Mouse (Mus musculus): Measurements from ENCODE around the gene Zbtb42. TPM values are rescaled to one million over a fixed set of nuclear protein-coding genes. Genes with fewer than 3 reads are reported as not detected.

The Zbtb42 gene
- polyA plus RNA-seq, 1 experiment: 0.72 TPM

DNA sequence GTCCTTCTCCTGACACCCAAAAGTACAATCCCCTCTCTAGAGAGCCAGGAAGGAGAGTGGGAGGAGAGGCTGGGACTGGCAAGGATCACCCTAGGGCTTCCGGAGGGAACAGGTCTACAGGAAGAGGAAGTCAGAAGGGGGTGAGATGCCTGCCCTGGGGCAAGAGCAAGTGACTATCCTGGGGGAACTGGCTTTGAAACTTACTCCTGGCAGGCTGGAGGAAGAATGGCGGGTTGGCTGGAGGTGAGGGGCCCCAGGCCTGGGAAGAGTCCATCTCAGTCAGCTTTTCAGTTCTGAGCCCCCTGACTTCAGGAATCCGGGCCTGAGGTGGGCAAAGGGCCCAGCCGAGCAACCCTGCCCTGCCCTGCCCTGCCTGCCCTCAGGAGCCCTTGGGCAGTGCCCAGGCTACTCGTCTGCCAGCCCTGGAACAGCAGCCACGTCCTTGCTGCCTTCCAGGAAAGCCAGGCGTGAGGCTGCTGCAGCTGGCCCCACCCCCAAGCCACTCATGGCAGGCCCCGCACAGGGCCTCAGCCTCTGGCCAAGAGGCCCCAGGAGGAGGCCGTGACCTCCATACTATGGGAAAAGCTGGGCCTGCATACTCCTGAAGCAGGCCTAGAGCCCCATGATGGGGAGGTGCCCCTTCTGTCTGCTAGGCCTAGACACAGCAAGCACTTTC is 7.8 kb upstream of the Zbtb42 start:
- H3K4me1 ChIP-seq: peaks cover 92% of the 10 kb centered on the region
- H3K36me3 ChIP-seq (replicated peaks; ENCODE audit: low read length): peaks cover 65% of the 10 kb centered on the region
- peak overlapping the region; percentile 96 for H3K4me3 ChIP-seq (replicated peaks)
- H3K9me3 ChIP-seq: no peaks in the 10 kb centered on the region
- no peaks in the 10 kb centered on the region for H3K27me3 ChIP-seq (replicated peaks)
- no peak for TF ChIP-seq GATA1 (IDR thresholded peaks at IDR 0.05; ENCODE audit: borderline replicate concordance, low read length)
- TF ChIP-seq FLI1 (IDR thresholded peaks at IDR 0.05; ENCODE audit: low read length): no peak

DNA sequence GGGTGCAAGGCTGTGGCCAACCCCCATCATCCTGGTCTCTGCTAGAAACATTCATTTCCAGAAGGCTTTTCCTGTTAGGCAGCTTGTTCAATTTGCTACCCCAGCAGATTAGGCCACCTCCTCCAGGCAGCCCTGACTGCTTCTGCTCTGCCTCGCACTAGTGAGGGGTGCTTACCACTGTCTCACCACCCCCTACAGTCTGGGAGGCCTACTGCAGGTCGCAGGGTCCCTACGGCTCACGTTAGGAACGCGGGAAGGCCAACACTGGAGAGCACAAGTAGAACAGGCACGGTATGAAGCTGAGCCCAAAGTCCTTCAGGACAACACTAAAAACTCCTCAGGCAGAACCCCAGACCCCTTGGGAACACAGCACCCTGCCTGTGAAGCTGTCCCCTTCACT is 6.7 kb upstream of the Zbtb42 start:
- peak overlapping the region; percentile 96 for H3K4me3 ChIP-seq (replicated peaks)
- no peaks in the 10 kb centered on the region for H3K9me3 ChIP-seq
- TF ChIP-seq FLI1 (IDR thresholded peaks at IDR 0.05; ENCODE audit: low read length) (no peak), GATA1 (IDR thresholded peaks at IDR 0.05; ENCODE audit: borderline replicate concordance, low read length) (no peak)
- H3K36me3 ChIP-seq (replicated peaks; ENCODE audit: low read length): peaks cover 54% of the 10 kb centered on the region
- H3K27me3 ChIP-seq (replicated peaks): peaks cover 4% of the 10 kb centered on the region
- H3K4me1 ChIP-seq: peaks cover 88% of the 10 kb centered on the region

DNA sequence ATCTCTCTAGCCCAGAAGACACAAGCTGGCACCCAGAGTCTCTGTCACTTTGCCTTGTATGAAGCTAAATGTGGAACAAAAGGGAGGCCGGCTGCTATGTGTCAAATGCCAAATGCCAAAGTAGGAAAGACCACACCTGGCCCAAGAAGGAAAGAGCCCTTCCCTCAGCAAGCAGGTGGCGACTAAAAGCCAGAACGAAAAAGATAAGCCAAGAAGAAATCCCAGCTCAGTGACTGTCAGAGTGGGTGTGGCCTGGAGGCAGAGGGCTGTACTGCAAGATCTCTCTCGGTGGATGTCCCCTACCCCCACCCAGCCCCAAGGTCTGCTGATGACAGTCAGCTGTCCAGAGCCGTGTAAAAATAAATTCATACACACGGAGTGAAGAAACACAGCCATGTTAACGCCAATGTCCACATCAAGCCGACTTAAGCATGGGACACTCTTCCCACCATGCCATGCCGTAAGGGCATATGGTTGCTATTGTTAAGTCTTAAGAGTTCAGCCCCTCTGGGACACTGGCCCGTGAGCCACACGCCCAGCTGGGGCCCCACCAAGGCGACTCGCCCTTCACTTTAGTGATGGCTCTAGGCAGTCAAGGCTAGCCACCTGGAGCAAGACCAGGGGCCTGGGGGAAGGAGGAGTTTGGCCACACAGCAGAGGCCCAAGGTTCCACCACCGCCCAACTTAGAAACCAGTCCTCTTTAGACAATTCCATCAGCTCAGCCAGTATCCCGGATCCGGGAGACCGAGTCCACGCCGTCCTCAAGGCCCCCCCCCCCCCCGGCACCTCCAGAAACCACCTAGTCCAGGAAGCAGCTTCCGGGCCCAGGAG is 5.7 kb upstream of the Zbtb42 start:
- H3K9me3 ChIP-seq: no peaks in the 10 kb centered on the region
- peak overlapping the region; percentile 96 for H3K4me3 ChIP-seq (replicated peaks)
- H3K27me3 ChIP-seq (replicated peaks): peaks cover 15% of the 10 kb centered on the region
- peaks cover 44% of the 10 kb centered on the region for H3K36me3 ChIP-seq (replicated peaks; ENCODE audit: low read length)
- TF ChIP-seq GATA1 (IDR thresholded peaks at IDR 0.05; ENCODE audit: borderline replicate concordance, low read length) (no peak), FLI1 (IDR thresholded peaks at IDR 0.05; ENCODE audit: low read length) (no peak)
- H3K4me1 ChIP-seq: peaks cover 79% of the 10 kb centered on the region

DNA sequence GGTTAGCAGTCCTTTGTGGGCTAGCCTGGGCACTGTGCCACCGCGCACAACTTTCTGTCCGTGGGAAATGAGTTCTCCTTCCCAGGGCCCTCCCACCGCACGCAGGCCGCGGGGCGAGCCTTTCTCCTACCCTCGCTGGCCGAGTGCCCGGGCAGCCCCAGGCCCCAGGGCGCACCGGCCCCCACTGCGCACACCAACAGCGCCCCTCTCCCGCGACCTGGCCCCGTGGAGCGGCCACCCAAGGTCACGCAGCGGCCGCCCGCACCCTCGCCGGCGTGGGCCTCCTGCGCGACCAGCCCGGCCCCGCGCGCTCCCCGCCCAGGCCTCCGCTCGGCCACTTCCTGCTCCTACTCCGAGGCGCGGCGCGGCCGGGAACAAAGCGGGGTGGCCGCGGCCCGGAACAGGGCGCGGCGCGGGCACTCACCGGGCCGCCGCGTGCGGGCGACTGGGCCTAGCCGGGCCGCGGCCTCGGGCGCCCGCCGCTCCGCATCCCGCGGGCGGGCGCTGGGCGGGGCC is 5.0 kb upstream of the Zbtb42 start:
- Histone ChIP-seq H3K36me3 (replicated peaks; ENCODE audit: low read length) (peaks cover 37% of the 10 kb centered on the region), H3K4me1 (peaks cover 79% of the 10 kb centered on the region), H3K27me3 (replicated peaks) (peaks cover 22% of the 10 kb centered on the region), H3K4me3 (replicated peaks) (peak overlapping the region; percentile 96), H3K9me3 (no peaks in the 10 kb centered on the region)
- no peak for TF ChIP-seq FLI1 (IDR thresholded peaks at IDR 0.05; ENCODE audit: low read length)
- no peak for TF ChIP-seq GATA1 (IDR thresholded peaks at IDR 0.05; ENCODE audit: borderline replicate concordance, low read length)

DNA sequence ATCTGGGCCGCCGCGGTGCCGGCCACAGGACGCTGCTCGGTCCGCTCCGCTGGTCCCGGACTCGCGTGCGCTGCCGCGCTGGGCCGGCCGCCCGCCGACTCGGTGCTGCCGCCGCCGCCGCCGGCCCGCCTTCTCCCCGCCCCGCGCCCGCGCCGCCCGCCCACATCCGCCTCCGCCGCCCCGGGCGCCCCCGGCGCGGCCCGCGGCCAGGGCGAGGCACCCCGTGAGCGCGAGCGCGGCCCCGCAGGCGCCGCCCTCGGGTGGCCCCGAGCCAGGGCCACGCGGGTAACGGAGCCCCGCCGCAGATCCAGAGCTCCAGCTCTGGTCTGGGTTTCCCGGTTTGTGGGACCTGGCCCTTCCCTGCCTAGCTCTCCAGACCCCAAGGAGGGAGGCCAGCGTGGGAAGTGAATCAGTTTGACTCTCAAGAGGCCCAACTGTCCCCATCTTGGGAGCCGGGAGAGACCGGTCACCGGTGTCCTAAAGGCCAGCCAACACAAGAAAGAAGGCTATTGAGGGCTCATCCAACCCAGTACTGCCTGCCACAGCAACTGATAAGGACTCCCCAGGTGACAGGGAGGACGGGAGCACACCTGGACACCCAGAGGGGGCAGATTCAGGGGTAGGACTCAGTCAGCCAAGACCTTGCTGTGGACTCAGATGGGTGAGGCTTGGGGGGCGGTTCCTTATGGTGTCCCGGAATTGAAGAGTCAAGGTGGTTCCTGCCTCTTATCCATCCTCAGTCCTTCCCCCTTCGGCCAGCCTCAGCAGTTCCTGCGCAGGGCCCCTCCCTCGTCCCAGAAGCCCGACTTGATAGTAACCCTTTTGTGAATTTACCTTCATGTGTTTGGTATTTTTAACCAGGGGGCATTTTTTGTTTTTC is 4.3 kb upstream of the Zbtb42 start, which contains the start of gene Akt1:
Gene Akt1 (minus strand): TSS at position 753 of the 880 bp plus-strand sequence.
- Histone ChIP-seq H3K4me3 (replicated peaks) (peak within 1 kb of the TSS; percentile 96), H3K27me3 (replicated peaks) (peaks cover 28% of the 10 kb centered on the region), H3K9me3 (no peaks in the 10 kb centered on the region), H3K4me1 (peaks cover 77% of the 10 kb centered on the region), H3K36me3 (replicated peaks; ENCODE audit: low read length) (peaks cover 29% of the 10 kb centered on the region)
- TF ChIP-seq GATA1 (IDR thresholded peaks at IDR 0.05; ENCODE audit: borderline replicate concordance, low read length) (no peak), FLI1 (IDR thresholded peaks at IDR 0.05; ENCODE audit: low read length) (no peak)

DNA sequence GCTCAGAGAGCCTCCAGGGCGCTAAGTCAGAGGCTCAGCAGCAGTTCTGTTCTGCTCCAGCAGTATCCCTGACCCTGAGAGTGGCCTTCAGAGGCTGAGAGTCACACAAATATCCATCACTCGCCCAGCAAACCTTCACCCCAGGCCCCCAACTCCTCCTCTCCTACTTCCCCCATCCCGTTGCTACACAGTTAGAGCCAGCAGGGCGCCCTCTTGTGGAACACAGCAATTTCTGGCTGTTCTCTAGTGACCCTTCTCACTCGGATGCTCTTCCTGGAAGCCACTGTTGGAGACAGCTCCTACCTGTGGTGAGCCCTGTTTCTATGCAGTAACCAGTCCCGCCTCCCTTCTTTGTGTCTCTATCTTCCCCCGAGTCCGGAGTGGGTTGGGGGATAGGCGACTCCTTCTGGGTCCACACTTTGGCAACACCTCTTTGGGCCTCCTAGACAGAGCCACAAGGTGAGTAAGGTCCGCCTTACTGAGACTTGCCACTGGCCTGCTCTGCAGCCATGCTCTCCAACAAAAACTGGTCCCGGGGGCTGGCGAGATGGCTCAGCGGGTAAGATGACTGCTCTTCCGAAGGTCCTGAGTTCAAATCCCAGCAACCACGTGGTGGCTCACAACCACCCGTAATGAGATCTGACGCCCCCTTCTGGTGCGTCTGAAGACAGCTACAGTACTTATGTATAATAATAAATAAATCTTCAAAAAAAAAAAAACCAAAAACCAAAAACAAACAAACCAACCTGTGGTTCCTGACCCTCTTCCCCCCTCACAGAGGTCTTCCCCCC is 3.2 kb upstream of the Zbtb42 start:
- Histone ChIP-seq H3K4me3 (replicated peaks) (peak overlapping the region; percentile 96), H3K27me3 (replicated peaks) (peaks cover 39% of the 10 kb centered on the region), H3K9me3 (no peaks in the 10 kb centered on the region), H3K36me3 (replicated peaks; ENCODE audit: low read length) (peaks cover 19% of the 10 kb centered on the region), H3K4me1 (peaks cover 76% of the 10 kb centered on the region)
- TF ChIP-seq GATA1 (IDR thresholded peaks at IDR 0.05; ENCODE audit: borderline replicate concordance, low read length) (no peak), FLI1 (IDR thresholded peaks at IDR 0.05; ENCODE audit: low read length) (no peak)

DNA sequence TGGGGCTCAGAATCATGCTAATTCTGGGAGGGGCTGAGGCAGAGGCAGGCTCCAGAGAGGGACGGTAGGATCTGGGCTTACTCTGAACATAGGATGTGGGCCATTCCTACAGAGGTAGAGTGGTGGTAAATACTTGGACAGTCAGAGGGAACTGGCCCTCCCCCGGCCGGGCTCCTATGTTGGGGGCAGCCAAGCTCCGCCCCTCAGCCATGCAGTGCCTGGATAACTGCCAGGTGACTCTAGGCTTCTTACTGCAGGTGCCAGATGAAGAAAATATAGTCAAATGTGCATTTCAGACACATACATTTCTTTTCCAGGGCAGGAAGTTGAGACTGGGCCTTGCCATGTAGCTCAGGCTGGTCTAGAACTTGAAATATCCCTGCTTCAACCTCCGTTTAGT is 1.6 kb upstream of the Zbtb42 start:
- peaks cover 74% of the 10 kb centered on the region for H3K4me1 ChIP-seq
- no peaks in the 10 kb centered on the region for H3K9me3 ChIP-seq
- no peak overlapping the region for H3K4me3 ChIP-seq (replicated peaks)
- H3K27me3 ChIP-seq (replicated peaks): peaks cover 55% of the 10 kb centered on the region
- H3K36me3 ChIP-seq (replicated peaks; ENCODE audit: low read length): peaks cover 2% of the 10 kb centered on the region
- TF ChIP-seq FLI1 (IDR thresholded peaks at IDR 0.05; ENCODE audit: low read length): no peak
- TF ChIP-seq GATA1 (IDR thresholded peaks at IDR 0.05; ENCODE audit: borderline replicate concordance, low read length): no peak

DNA sequence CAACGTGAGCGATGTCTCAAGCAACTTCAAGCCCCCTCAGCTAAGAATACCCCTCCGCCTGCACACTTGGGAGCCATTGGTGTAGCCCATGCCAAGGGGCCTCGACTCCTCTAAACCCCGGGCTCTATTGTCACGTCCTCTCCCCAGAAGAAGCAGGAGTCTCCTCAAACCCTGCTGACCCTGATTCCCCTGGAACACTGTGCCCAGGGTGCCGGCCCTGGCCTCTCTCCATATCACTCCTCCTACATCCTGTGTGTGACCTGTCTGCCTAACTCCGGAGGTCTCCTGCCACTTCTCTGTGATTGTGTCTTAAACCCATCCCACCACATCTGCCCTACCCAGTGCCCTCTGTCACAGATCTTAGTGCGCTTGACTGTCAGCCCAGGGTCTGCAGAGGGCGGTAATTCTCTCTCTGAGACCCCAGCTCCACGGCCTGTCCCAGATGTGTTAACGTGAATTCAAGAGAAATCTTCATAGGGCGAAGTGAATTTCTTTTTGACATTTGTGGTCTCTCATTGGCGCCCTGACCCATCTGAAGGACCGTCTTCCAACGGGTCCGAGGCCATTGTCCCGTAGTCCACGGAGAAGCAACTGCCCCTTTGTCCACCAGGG is 579 bp upstream of the Zbtb42 start:
- Histone ChIP-seq H3K27me3 (replicated peaks) (peaks cover 65% of the 10 kb centered on the region), H3K36me3 (replicated peaks; ENCODE audit: low read length) (no peaks in the 10 kb centered on the region), H3K4me1 (peaks cover 70% of the 10 kb centered on the region), H3K4me3 (replicated peaks) (peak overlapping the region; percentile 96), H3K9me3 (no peaks in the 10 kb centered on the region)
- no peak for TF ChIP-seq GATA1 (IDR thresholded peaks at IDR 0.05; ENCODE audit: borderline replicate concordance, low read length)

All from megakaryocyte, embryonic 14.5 days (primary cell).